Mouse (Mus musculus): ENCODE results near the gene 1700017D01Rik.

DNA sequence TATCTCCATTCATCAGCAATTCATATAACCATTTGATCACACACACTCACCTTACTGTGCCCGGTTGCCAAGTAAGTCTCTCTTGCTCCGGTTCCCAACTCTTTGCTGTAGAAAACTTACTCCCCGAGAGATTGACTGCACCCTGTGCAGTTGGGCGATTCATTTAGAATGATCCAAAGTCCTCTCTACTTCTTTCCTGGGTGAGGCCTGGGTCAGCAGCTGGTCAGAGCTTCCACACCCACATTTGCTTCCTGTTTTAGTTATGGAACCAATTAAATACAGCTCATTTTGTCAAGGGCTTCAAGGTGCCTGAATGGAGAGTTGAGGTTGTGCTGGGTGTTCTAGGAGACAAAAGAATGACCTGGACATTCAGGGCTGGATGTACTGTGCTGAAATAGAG, 49.7 kb downstream of the 1700017D01Rik start, which contains the start of gene Ms4a8a:
- no peak for TF ChIP-seq CTCF (IDR thresholded peaks at IDR 0.05; ENCODE audit: control insufficient read depth, insufficient read depth, insufficient read length)
- TF ChIP-seq MAX (IDR thresholded peaks at IDR 0.05), result no peak
- no peak for TF ChIP-seq USF1 (IDR thresholded peaks at IDR 0.05; ENCODE audit: low read depth)
- no peak for TF ChIP-seq MYOD1 (IDR thresholded peaks at IDR 0.05; ENCODE audit: control insufficient read depth, insufficient read length, low read depth)
- no peak for TF ChIP-seq FOSL1 (IDR thresholded peaks at IDR 0.05; ENCODE audit: insufficient read depth, low read length, poor library complexity, severe bottlenecking)
- TF ChIP-seq CEBPB (IDR thresholded peaks at IDR 0.05; ENCODE audit: low read depth), result no peak
